Mouse (Mus musculus) CH12.LX (cell line): ENCODE data around the gene Try4. TPM values are rescaled to one million over a fixed set of nuclear protein-coding genes. Genes with fewer than 3 reads are reported as not detected.
"Not testable (repeated sequence)": the region's sequence is repeated elsewhere in the genome, so short reads cannot be mapped to it uniquely, and the experiment has no call there.

Experiments used
- DNase-seq: peaks from one replicate; pipeline ENCODE4 v3.0.0-alpha.2; 2013; ENCODE audit errors: extremely low read depth
- H3K27ac ChIP-seq: 2 replicates; pipeline ENCODE4 v1.5.1; 2012; ENCODE audit warnings: low read depth, mild to moderate bottlenecking, control low read depth, moderate library complexity; ENCODE audit not compliant: insufficient read depth
- H3K27me3 ChIP-seq: replicated peaks from 2 replicates; pipeline ENCODE3; 2012; ENCODE audit warnings: inconsistent platforms
- H3K36me3 ChIP-seq, 2 experiments: replicated peaks in 1 of 2; 2 replicates each; pipeline versions ENCODE3 to v1.6.1; 2012; ENCODE audit warnings: inconsistent platforms in 1 of 2, low read length in 1 of 2, mild to moderate bottlenecking in 1 of 2, mixed read lengths in 1 of 2, moderate library complexity in 1 of 2; ENCODE audit not compliant: control insufficient read depth in 1 of 2, insufficient read depth in 1 of 2
- H3K4me1 ChIP-seq, 2 experiments: 2 replicates each; pipeline ENCODE4 v1.6.1; 2012; ENCODE audit warnings: inconsistent platforms in 1 of 2, moderate library complexity in 1 of 2; ENCODE audit not compliant: insufficient read depth in 2 of 2, control insufficient read depth in 1 of 2
- H3K4me2 ChIP-seq: 2 replicates; pipeline ENCODE4 v1.6.1; 2012; ENCODE audit warnings: low read depth, mild to moderate bottlenecking, control low read depth; ENCODE audit not compliant: poor library complexity, insufficient read depth, severe bottlenecking
- H3K4me3 ChIP-seq, 3 experiments: fragments of 150-350 bp in 1 of 3; sonication (generic) in 1 of 3; replicated peaks in 1 of 3; 2 replicates each; pipeline versions ENCODE3 to v1.5.1; 2011 to 2012; ENCODE audit warnings: low read depth in 2 of 3, low read length in 2 of 3, mild to moderate bottlenecking in 2 of 3, moderate library complexity in 2 of 3, control low read depth in 1 of 3, improper control_type of control experiment in 1 of 3, inconsistent platforms in 1 of 3, mixed read lengths in 1 of 3; ENCODE audit not compliant: poor library complexity in 1 of 3
- H3K79me2 ChIP-seq: replicated peaks from 2 replicates; pipeline ENCODE4 v1.6.1; 2012; ENCODE audit warnings: mild to moderate bottlenecking, moderate library complexity; ENCODE audit not compliant: control insufficient read depth, poor library complexity, insufficient read depth, severe bottlenecking; ENCODE audit errors: extremely low read depth
- H3K9ac ChIP-seq: 2 replicates; pipeline ENCODE4 v1.6.1; 2012; ENCODE audit warnings: low read depth, mild to moderate bottlenecking, control low read depth, moderate library complexity; ENCODE audit not compliant: insufficient read depth
- H3K9me3 ChIP-seq: replicated peaks from 2 replicates; pipeline ENCODE3; 2012; ENCODE audit warnings: low read length, inconsistent platforms, mixed read lengths
- CTCF ChIP-seq, 2 experiments: IDR thresholded peaks in 1 of 2; conservative IDR thresholded peaks in 1 of 2; 2 replicates each; pipeline ENCODE4 v1.5.1; 2011 to 2012; ENCODE audit warnings: low read depth in 2 of 2, low read length in 2 of 2, improper control_type of control experiment in 1 of 2, inconsistent platforms in 1 of 2, mild to moderate bottlenecking in 1 of 2, moderate library complexity in 1 of 2
- EP300 ChIP-seq: IDR thresholded peaks from 2 replicates; pipeline ENCODE4 v1.6.1; 2011; ENCODE audit warnings: low read length, improper control_type of control experiment
- GABPA ChIP-seq: IDR thresholded peaks from 2 replicates; pipeline ENCODE4 v1.6.1; 2012; ENCODE audit warnings: low read depth, low read length, improper control_type of control experiment, inconsistent platforms; ENCODE audit not compliant: insufficient replicate concordance
- JUN ChIP-seq: IDR thresholded peaks from 2 replicates; pipeline ENCODE4 v1.6.1; 2011; ENCODE audit warnings: low read depth, mild to moderate bottlenecking, low read length, improper control_type of control experiment, moderate library complexity; ENCODE audit not compliant: insufficient read depth
- JUND ChIP-seq: conservative IDR thresholded peaks from 2 replicates; pipeline ENCODE4 v1.6.1; 2011; ENCODE audit warnings: low read depth, low read length, improper control_type of control experiment
- KAT2A ChIP-seq: IDR thresholded peaks from 2 replicates; pipeline ENCODE4 v1.6.1; 2012; ENCODE audit warnings: low read length, improper control_type of control experiment, inconsistent platforms; ENCODE audit not compliant: insufficient replicate concordance
- MAFK ChIP-seq: IDR thresholded peaks from 2 replicates; pipeline ENCODE4 v1.6.1; 2011; ENCODE audit warnings: low read length, improper control_type of control experiment; ENCODE audit not compliant: insufficient replicate concordance
- MAZ ChIP-seq: IDR thresholded peaks from 2 replicates; pipeline ENCODE4 v1.6.1; 2012; ENCODE audit warnings: low read depth, mild to moderate bottlenecking, inconsistent platforms, low read length, improper control_type of control experiment, moderate library complexity
- MEF2A ChIP-seq: IDR thresholded peaks from 2 replicates; pipeline ENCODE4 v1.6.1; 2014; ENCODE audit warnings: low read depth, mild to moderate bottlenecking, inconsistent platforms, low read length, improper control_type of control experiment, borderline replicate concordance
- MXI1 ChIP-seq: IDR thresholded peaks from 2 replicates; pipeline ENCODE4 v1.6.1; 2011; ENCODE audit warnings: mild to moderate bottlenecking, low read depth, low read length, improper control_type of control experiment
- NRF1 ChIP-seq: IDR thresholded peaks from 2 replicates; pipeline ENCODE4 v1.6.1; 2014; ENCODE audit warnings: low read depth, mild to moderate bottlenecking, inconsistent platforms, low read length, improper control_type of control experiment, moderate library complexity
- PAX5 ChIP-seq: IDR thresholded peaks from 2 replicates; pipeline ENCODE4 v1.6.1; 2012; ENCODE audit warnings: low read length, inconsistent platforms, mixed read lengths
- SIN3A ChIP-seq: IDR thresholded peaks from 2 replicates; pipeline ENCODE4 v1.6.1; 2012; ENCODE audit warnings: low read length, improper control_type of control experiment, inconsistent platforms
- TBP ChIP-seq: conservative IDR thresholded peaks from 2 replicates; pipeline ENCODE4 v1.6.1; 2011; ENCODE audit warnings: low read depth, low read length, improper control_type of control experiment
- TCF12 ChIP-seq: IDR thresholded peaks from 2 replicates; pipeline ENCODE4 v1.6.1; 2014; ENCODE audit warnings: low read depth, mild to moderate bottlenecking, inconsistent platforms, low read length, improper control_type of control experiment
- USF1 ChIP-seq: IDR thresholded peaks from 2 replicates; pipeline ENCODE4 v1.6.1; 2014; ENCODE audit warnings: low read depth, mild to moderate bottlenecking, inconsistent platforms, low read length, improper control_type of control experiment
- USF2 ChIP-seq: conservative IDR thresholded peaks from 2 replicates; pipeline ENCODE4 v1.6.1; 2011; ENCODE audit warnings: low read depth, low read length, improper control_type of control experiment
- ZKSCAN1 ChIP-seq: IDR thresholded peaks from 2 replicates; pipeline ENCODE4 v1.6.1; 2012; ENCODE audit warnings: low read depth, inconsistent platforms, low read length, improper control_type of control experiment, borderline replicate concordance
- dilution Hi-C: fragments of 300-500 bp; cut with MboI; formaldehyde crosslinking; loops from 2 replicates; pipeline ENCODE4 v1.14.3; 2020; ENCODE audit warnings: low sequenced_read_pairs; ENCODE audit not compliant: extremely low pct_unique_long_range_greater_than_20kb, extremely low pct_ligation_motif_present
- in situ Hi-C: fragments of 300-500 bp; cut with MboI; formaldehyde crosslinking; loops from 3 replicates; pipeline ENCODE4 v1.14.3; 2019; ENCODE audit warnings: low sequenced_read_pairs, low pct_ligation_motif_present, low pct_unique_long_range_greater_than_20kb, mixed read lengths
- polyA plus RNA-seq: library from polyadenylated mRNA; unstranded; fragments of >175 nt; gene quantifications from 2 replicates; pipeline ENCODE4 v1.2.1, GENCODE M21; 2012; ENCODE audit warnings: low read depth; ENCODE audit not compliant: insufficient read length
- total RNA-seq, 2 experiments: library from RNA; depleted of rRNA; stranded (reverse); fragments of 300-350 nt in 1 of 2; fragments of >200 nt in 1 of 2; gene quantifications; 2 replicates each; pipeline ENCODE4 v1.2.3; 2012 to 2014

The Try4 gene
- total RNA-seq (2012; rRNA removed) (not detected in 2 replicates), total RNA-seq (2014; rRNA removed) (not detected in 2 replicates), polyA plus RNA-seq (not detected in 2 replicates)

- Histone ChIP-seq H3K79me2 (no peaks in the 10 kb centered on the region), H3K4me1 (no peaks in the 10 kb centered on the region), H3K9ac (no peak within 1 kb of the TSS), H3K27me3 (no peaks in the 10 kb centered on the region), H3K4me2 (no peak within 1 kb of the TSS), H3K36me3 (no peaks in the 10 kb centered on the region)
- no peak for DNase-seq
- TF ChIP-seq MAFK (no peak), NRF1 (no peak), MAZ (no peak), EP300 (no peak), USF1 (no peak), MEF2A (no peak), JUN (no peak), GABPA (no peak), USF2 (no peak), KAT2A (no peak), TCF12 (no peak), SIN3A (no peak), MXI1 (no peak), CTCF (conservative IDR thresholded peaks at IDR 0.05 in 1 of 2, IDR thresholded peaks at IDR 0.05 in 1 of 2; ENCODE audit: low read depth in 2 of 2, low read length in 2 of 2) (no peak), ZKSCAN1 (no peak), JUND (no peak), PAX5 (no peak), TBP (no peak)
- TF ChIP-seq, all 38 proteins: peak for 0
- H3K9me3 ChIP-seq, result no peaks in the 10 kb centered on the region
- dilution Hi-C loops (no loop called here), in situ Hi-C loops (no loop called here)
- H3K4me3 ChIP-seq, result no peak within 1 kb of the TSS
- H3K27ac ChIP-seq, result no peak within 1 kb of the TSS
Measured at GRCm38 (mm10) chr6:41301969-41302368, at the start of gene Try4. Gene Try4, plus strand, starts transcription at chr6:41302269.

- H3K9me3 ChIP-seq, H3K27ac ChIP-seq, H3K27me3 ChIP-seq, H3K9ac ChIP-seq, dilution Hi-C loops, H3K4me2 ChIP-seq, H3K36me3 ChIP-seq, H3K4me1 ChIP-seq, H3K4me3 ChIP-seq, H3K79me2 ChIP-seq: not testable (repeated sequence)
- DNase-seq, result peak; percentile 33
- in situ Hi-C loops, result loop anchor here (25.0 kb wide), 1 partner anchor 259 kb away; the partner anchor contains the start of gene Prss2
Measured at GRCm38 (mm10) chr6:41253314-41253713, 48.8 kb upstream of the Try4 start.
